Comparison of ENCODE assay signal across 11 mouse cellular contexts in genomic region chr4:152541172-152541571, GRCm38 (mm10).
DNase-seq lines count a peak whose midpoint lies in the region; ATAC-seq and TF ChIP-seq lines count a peak whose summit lies in the region.
"Had no signal": no experiment of that assay in that cellular context is flagged by ENCODE, and none has a peak within 500 bp of the region (broad histone marks: within the 10 kb centered on the region; RNA-seq: fewer than 3 reads in every experiment).

No protein-coding gene starts in this region.

- peak; percentile 22 for DNase-seq in adrenal gland, postnatal 14 days
- no peak for DNase-seq in adrenal gland, postnatal 36 days
- no peak for DNase-seq in liver, embryonic 14.5 days (ENCODE audit: low read depth in 3 of 3, low spot score in 3 of 3)
- no peak for DNase-seq in liver
- peak; percentile 56 for DNase-seq in gastrocnemius, postnatal 25 days
- DNase-seq in mesoderm, embryonic 11.5 days (ENCODE audit: low read depth, low spot score): peak; percentile 37
- no peak for DNase-seq in left cerebral cortex, adult 11 months (ENCODE audit: low spot score)

- ATAC-seq in liver, embryonic 14.5 days (ENCODE audit: insufficient read depth): no peak
- no peak for ATAC-seq in CD4-positive, CD25-positive, alpha-beta regulatory T cell, adult 4 months
- ATAC-seq: forebrain, embryonic 13.5 days; liver, embryonic 12.5 days had no signal

- no peak overlapping the region for H3K9ac ChIP-seq in liver, embryonic 14.5 days (replicated peaks)
- H3K9ac ChIP-seq: forebrain, embryonic 13.5 days; liver, embryonic 12.5 days had no signal

- no peaks in the 10 kb centered on the region for H3K27me3 ChIP-seq in liver, embryonic 14.5 days (ENCODE audit: control insufficient read depth, insufficient read depth, low read length)
- H3K27me3 ChIP-seq: forebrain, embryonic 13.5 days; liver, embryonic 12.5 days had no signal

- H3K27ac ChIP-seq in liver, embryonic 14.5 days: no peak overlapping the region
- H3K27ac ChIP-seq: forebrain, embryonic 13.5 days; liver, embryonic 12.5 days had no signal

- 20% methylated on average over 9 of the region's 9 CpGs for WGBS in liver, embryonic 14.5 days (ENCODE audit: insufficient replicate concordance)

- no peak overlapping the region for H3K4me3 ChIP-seq in liver, embryonic 14.5 days (ENCODE audit: insufficient read depth in 1 of 2, low read depth in 2 of 2, low read length in 2 of 2)
- H3K4me3 ChIP-seq: forebrain, embryonic 13.5 days; liver, embryonic 12.5 days; myocyte had no signal

- no peak overlapping the region for H3K4me2 ChIP-seq in liver, embryonic 14.5 days (ENCODE audit: low read depth)
- H3K4me2 ChIP-seq: forebrain, embryonic 13.5 days; liver, embryonic 12.5 days had no signal

- H3K36me3 ChIP-seq in liver, embryonic 14.5 days (replicated peaks; ENCODE audit: control insufficient read depth, insufficient read depth, low read depth): no peaks in the 10 kb centered on the region
- H3K36me3 ChIP-seq: liver, embryonic 12.5 days had no signal

- TF ChIP-seq CTCF in liver, embryonic 14.5 days (IDR thresholded peaks at IDR 0.05; ENCODE audit: low read depth): peak; percentile 25; the same call in 1 of the 2 replicates

- TF ChIP-seq EP300 in liver, embryonic 14.5 days (IDR thresholded peaks at IDR 0.05; ENCODE audit: low read depth): no peak

- H3K4me1 ChIP-seq in liver, embryonic 14.5 days (replicated peaks; ENCODE audit: control insufficient read depth in 2 of 2, insufficient read depth in 2 of 2, low read length in 1 of 2): no peaks in the 10 kb centered on the region
- H3K4me1 ChIP-seq: forebrain, embryonic 13.5 days; liver, embryonic 12.5 days had no signal

- H3K9me3 ChIP-seq in liver, embryonic 14.5 days (ENCODE audit: control insufficient read depth, low read length): no peaks in the 10 kb centered on the region; the same call in 1 of the 2 replicates
- H3K9me3 ChIP-seq: forebrain, embryonic 13.5 days had no signal

Comparison
In these comparisons a context has a peak if more than half of its experiments do, and no peak if none do; other contexts are left out.
1. DNase-seq: peak in adrenal gland, postnatal 14 days (single experiment), gastrocnemius, postnatal 25 days (single experiment) and mesoderm, embryonic 11.5 days (single experiment); none in adrenal gland, postnatal 36 days (0 of 2), liver, embryonic 14.5 days (0 of 3), liver (single experiment) and left cerebral cortex, adult 11 months (single experiment).